Mouse (Mus musculus) liver, embryonic 18 days (tissue): ENCODE results near the gene Gzme. TPM values are rescaled to one million over a fixed set of nuclear protein-coding genes. Genes with fewer than 3 reads are reported as not detected.

ENCODE experiments used
- polyA plus RNA-seq: library from polyadenylated mRNA; depleted of rRNA; stranded (reverse); fragments of >200 nt; gene quantifications from 2 replicates; pipeline ENCODE4 v1.2.3, GENCODE M21; 2012; rRNA removed

The Gzme gene
- polyA plus RNA-seq = not detected in 2 replicates

GRCm38 (mm10) chr14:56120525-56120924 lies at the start of gene Gzme:
Gene Gzme (minus strand): TSS chr14:56120625.

GRCm38 (mm10) chr14:56159479-56159878 lies 39.1 kb upstream of the Gzme start, which contains the start of gene Gzmg:
Gene Gzmg (minus strand): TSS chr14:56159579.

GRCm38 (mm10) chr14:56132508-56132907 lies 12.1 kb upstream of the Gzme start, which contains the start of gene Gzmd:
Gene Gzmd (minus strand): TSS chr14:56132608.

GRCm38 (mm10) chr14:56102386-56102785 lies 18.0 kb downstream of the Gzme start, which contains the start of gene Ctsg:
Gene Ctsg (minus strand): TSS chr14:56102574.

GRCm38 (mm10) chr14:56085167-56085566 lies 35.3 kb downstream of the Gzme start, which contains the start of gene Mcpt8:
Gene Mcpt8 (minus strand): TSS chr14:56085273.

Other genes starting within 250 kb of the Gzme start
- 0.25 and 0.39 TPM in 2 replicates for gene Cbln3, start 236.2 kb downstream of the Gzme start, polyA plus RNA-seq
- 12.7 and 14.5 TPM in 2 replicates for gene Khnyn, start 235.7 kb downstream of the Gzme start, polyA plus RNA-seq
- gene Sdr39u1, start 220.3 kb downstream of the Gzme start, polyA plus RNA-seq = 14.9 and 16.8 TPM in 2 replicates
- 0.65 and 0.70 TPM in 2 replicates for gene Cma1, start 175.9 kb downstream of the Gzme start, polyA plus RNA-seq
- not detected in 2 replicates for gene Cma2, start 169.6 kb downstream of the Gzme start, polyA plus RNA-seq
- 0.02 and 0.08 TPM in 2 replicates for gene Mcpt1, start 102.7 kb downstream of the Gzme start, polyA plus RNA-seq
- gene Mcpt9, start 90.1 kb downstream of the Gzme start, polyA plus RNA-seq = not detected in 2 replicates
- gene Mcpt2, start 78.6 kb downstream of the Gzme start, polyA plus RNA-seq = 0.16 and 0.21 TPM in 2 replicates
- gene Mcpt4, start 58.3 kb downstream of the Gzme start, polyA plus RNA-seq = 0.03 and 0.10 TPM in 2 replicates
- 1.8 and 2.4 TPM in 2 replicates for gene Mcpt8, start 35.4 kb downstream of the Gzme start, polyA plus RNA-seq
- 47.4 and 61.1 TPM in 2 replicates for gene Ctsg, start 18.1 kb downstream of the Gzme start, polyA plus RNA-seq
- not detected in 2 replicates for gene Gzmd, start 12.0 kb upstream of the Gzme start, polyA plus RNA-seq
- not detected in 2 replicates for gene Gzmg, start 39.0 kb upstream of the Gzme start, polyA plus RNA-seq
- not detected in 2 replicates for gene Gzmn, start 54.0 kb upstream of the Gzme start, polyA plus RNA-seq
- not detected in 2 replicates for gene Gzmf, start 90.8 kb upstream of the Gzme start, polyA plus RNA-seq
- gene Gzmc, start 114.0 kb upstream of the Gzme start, polyA plus RNA-seq = 0.10 TPM in 1 of 2 replicates, not detected in the other
- gene Gzmb, start 141.6 kb upstream of the Gzme start, polyA plus RNA-seq = 2.3 and 4.8 TPM in 2 replicates
- not detected in 2 replicates for gene Atp12a, start 244.4 kb upstream of the Gzme start, polyA plus RNA-seq